Mouse (Mus musculus) midbrain, postnatal 0 days (tissue): ENCODE data around the gene Cd109. TPM values are rescaled to one million over a fixed set of nuclear protein-coding genes. Genes with fewer than 3 reads are reported as not detected.
A peak's percentile ranks its signal among the peaks of the same experiment; 100 is the strongest.

ENCODE experiments used
- ATAC-seq: fragments of 200-750 bp; cut with Nextera tagmentation; 2 replicates; pipeline ENCODE4 v1.8.0; 2017; ENCODE audit warnings: moderate number of reproducible peaks, mild to moderate bottlenecking, moderate TSS enrichment, moderate library complexity; ENCODE audit not compliant: low FRiP score
- DNase-seq: peaks from one replicate; pipeline ENCODE4 v3.0.0-alpha.2; 2015; ENCODE audit warnings: low spot score
- H3K27ac ChIP-seq: fragments of 300-500 bp; sonication (generic); 2 replicates; pipeline ENCODE4 v1.5.1; 2014; ENCODE audit warnings: low read depth, mild to moderate bottlenecking, low read length, mixed read lengths
- H3K27me3 ChIP-seq: fragments of 300-500 bp; sonication (generic); 2 replicates; pipeline ENCODE4 v1.6.1; 2014; ENCODE audit warnings: low read length, control low read depth, mixed read lengths; ENCODE audit not compliant: insufficient read depth
- H3K36me3 ChIP-seq: fragments of 300-500 bp; sonication (generic); 2 replicates; pipeline ENCODE4 v1.6.1; 2014; ENCODE audit warnings: low read length, control low read depth, mixed read lengths; ENCODE audit not compliant: insufficient read depth
- H3K4me1 ChIP-seq: fragments of 300-500 bp; sonication (generic); 2 replicates; pipeline ENCODE4 v1.6.1; 2014; ENCODE audit warnings: mild to moderate bottlenecking, control low read depth, antibody characterized with exemption, low read length, mixed read lengths; ENCODE audit not compliant: insufficient read depth
- H3K4me2 ChIP-seq: fragments of 300-500 bp; sonication (generic); 2 replicates; pipeline ENCODE4 v1.6.1; 2014; ENCODE audit warnings: low read depth, mild to moderate bottlenecking, low read length, mixed read lengths; ENCODE audit not compliant: poor library complexity, severe bottlenecking
- H3K4me3 ChIP-seq: fragments of 300-500 bp; sonication (generic); 2 replicates; pipeline ENCODE4 v1.5.1; 2014; ENCODE audit warnings: low read depth, mild to moderate bottlenecking, low read length, moderate library complexity
- H3K9ac ChIP-seq: fragments of 300-500 bp; sonication (generic); replicated peaks from 2 replicates; pipeline ENCODE4 v1.6.1; 2014; ENCODE audit warnings: mild to moderate bottlenecking, low read length, moderate library complexity, mixed read lengths; ENCODE audit not compliant: poor library complexity, severe bottlenecking
- H3K9me3 ChIP-seq: fragments of 300-500 bp; sonication (generic); 2 replicates; pipeline ENCODE4 v1.6.1; 2016; ENCODE audit warnings: low read length, control low read depth
- CTCF ChIP-seq: IDR thresholded peaks from 2 replicates; pipeline ENCODE4 v1.5.1; 2016; ENCODE audit warnings: antibody characterized with exemption, mild to moderate bottlenecking
- WGBS: fragments of 180-500 bp; shearing (Covaris S2); extraction: QIAGEN DNeasy Blood & Tissue Kit; methylation state at CpG from one replicate; pipeline ENCODE4 v1.1.7; 2014; 5-methylcytosine and 5-hydroxymethylcytosine counted together
- polyA plus RNA-seq: library from polyadenylated mRNA; unstranded; fragments of >200 nt; fragmentation: Nextera tagmentation; extraction: Ambion mirVana; gene quantifications from 2 replicates; pipeline ENCODE4 v1.2.1, GENCODE M21; 2015
- total RNA-seq: library from RNA; depleted of rRNA; stranded (reverse); fragments of >200 nt; gene quantifications from 2 replicates; pipeline ENCODE4 v1.2.3, GENCODE M21; 2014; rRNA removed

Cd109 gene
- total and polyA plus RNA-seq, 2 experiments from 2014 or later, result 1.1 to 4.2 TPM

DNA sequence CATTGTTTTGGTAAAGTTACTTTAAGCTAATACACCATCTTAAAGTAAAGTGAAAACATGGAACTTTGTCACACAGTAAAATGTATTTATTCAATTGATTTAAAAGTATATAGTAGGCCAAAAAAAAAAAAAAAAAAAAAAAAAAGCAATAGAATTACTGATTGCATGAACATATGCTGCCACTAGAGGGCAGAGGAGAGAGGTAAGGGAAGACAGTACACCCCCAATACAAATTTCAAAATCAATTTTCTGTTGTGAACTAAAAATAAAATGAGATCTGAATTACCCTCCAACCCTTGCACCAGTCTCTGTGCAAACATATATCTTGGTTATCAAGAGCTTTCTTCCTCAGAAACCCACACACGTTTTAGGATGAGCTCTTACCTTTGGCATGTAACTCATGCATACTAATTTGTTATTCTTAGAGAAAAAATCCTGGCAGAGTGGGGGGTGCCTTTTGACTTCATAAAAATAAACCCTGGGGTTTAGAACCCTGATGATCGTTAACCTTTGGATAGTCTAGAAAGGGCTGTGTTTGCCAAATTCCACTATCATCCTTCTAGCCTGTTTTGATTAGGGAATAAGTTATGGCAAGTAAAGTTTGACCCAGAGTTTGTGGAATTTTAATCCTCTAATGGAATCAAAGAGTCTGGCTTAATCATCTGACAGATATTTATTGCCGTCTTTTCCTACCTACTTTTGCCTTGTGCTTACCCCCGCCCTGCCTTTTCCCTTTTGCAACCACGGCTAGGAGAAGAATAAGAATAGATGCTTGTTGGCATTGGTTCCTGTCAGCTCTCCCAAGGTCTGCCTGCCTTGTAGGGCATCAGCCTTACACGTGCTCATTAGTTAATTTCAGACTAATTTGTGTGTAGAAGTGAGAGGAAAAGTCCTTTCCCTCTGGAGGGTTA lies 105.8 kb downstream of the Cd109 start:
- ATAC-seq, result no peak
- Histone ChIP-seq H3K4me2 (no peak overlapping the region), H3K4me3 (no peak overlapping the region), H3K36me3 (no peaks in the 10 kb centered on the region), H3K9ac (no peak overlapping the region), H3K9me3 (no peaks in the 10 kb centered on the region), H3K27me3 (no peaks in the 10 kb centered on the region), H3K4me1 (no peaks in the 10 kb centered on the region), H3K27ac (no peak overlapping the region)
- DNase-seq, result no peak
- 77% methylated on average over 6 of the region's 6 CpGs for WGBS
- TF ChIP-seq CTCF, result peak; percentile 50

DNA sequence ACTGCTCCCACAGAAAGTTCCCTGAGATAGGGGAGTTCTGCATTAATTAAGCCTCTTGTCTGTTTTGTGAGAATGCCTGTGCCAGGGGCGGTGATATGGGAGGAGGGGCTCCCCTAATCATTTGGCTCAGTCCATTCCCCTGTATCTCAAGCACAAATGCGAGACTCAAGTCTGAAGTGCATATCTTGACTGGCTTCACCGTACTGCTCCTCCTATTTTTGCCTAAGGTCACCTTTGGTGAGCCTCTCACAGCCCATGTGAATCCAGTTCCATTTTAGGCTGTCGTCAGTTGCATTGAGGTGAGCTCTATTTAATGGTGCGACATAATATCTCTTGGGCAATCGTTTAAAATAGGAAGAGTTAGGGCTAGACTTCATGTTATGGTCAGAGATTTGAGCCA lies 116.6 kb downstream of the Cd109 start:
- Histone ChIP-seq H3K27me3 (no peaks in the 10 kb centered on the region), H3K36me3 (no peaks in the 10 kb centered on the region)
- no peak for TF ChIP-seq CTCF

DNA sequence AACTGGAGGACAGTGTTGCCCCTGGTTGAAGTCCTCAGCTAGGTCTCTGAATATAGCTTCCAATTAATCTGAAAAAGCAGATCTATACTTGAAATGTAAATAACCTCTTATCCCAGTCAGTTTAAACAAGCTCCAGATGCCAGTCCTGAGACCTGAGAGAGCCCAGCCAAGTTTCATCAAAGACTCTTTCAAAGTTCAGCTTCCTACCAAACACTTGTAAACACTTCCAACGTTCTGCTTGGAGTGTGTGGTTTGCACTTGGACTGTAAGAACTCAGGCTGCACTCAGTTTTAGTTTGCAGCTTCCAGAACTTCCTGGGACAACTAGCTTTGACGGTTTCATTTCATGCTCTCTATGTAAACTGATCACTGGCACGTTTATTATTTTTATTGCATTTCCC lies 120.2 kb downstream of the Cd109 start:
- Histone ChIP-seq H3K4me1 (no peaks in the 10 kb centered on the region), H3K27me3 (no peaks in the 10 kb centered on the region), H3K4me2 (no peak overlapping the region), H3K4me3 (no peak overlapping the region), H3K9me3 (no peaks in the 10 kb centered on the region), H3K9ac (no peak overlapping the region), H3K36me3 (no peaks in the 10 kb centered on the region), H3K27ac (no peak overlapping the region)
- WGBS, result 77% methylated on average over 3 of the region's 3 CpGs
- DNase-seq (no peak), ATAC-seq (no peak)
- no peak for TF ChIP-seq CTCF

More for the DNA sequence above, 116.6 kb downstream of the Cd109 start:
- H3K9me3 ChIP-seq, result no peaks in the 10 kb centered on the region
- H3K9ac ChIP-seq, result no peak overlapping the region
- no peak overlapping the region for H3K4me2 ChIP-seq
- no peaks in the 10 kb centered on the region for H3K4me1 ChIP-seq
- DNase-seq (no peak), ATAC-seq (no peak)
- no peak overlapping the region for H3K27ac ChIP-seq
- 66% methylated on average over 6 of the region's 6 CpGs for WGBS
- no peak overlapping the region for H3K4me3 ChIP-seq

DNA sequence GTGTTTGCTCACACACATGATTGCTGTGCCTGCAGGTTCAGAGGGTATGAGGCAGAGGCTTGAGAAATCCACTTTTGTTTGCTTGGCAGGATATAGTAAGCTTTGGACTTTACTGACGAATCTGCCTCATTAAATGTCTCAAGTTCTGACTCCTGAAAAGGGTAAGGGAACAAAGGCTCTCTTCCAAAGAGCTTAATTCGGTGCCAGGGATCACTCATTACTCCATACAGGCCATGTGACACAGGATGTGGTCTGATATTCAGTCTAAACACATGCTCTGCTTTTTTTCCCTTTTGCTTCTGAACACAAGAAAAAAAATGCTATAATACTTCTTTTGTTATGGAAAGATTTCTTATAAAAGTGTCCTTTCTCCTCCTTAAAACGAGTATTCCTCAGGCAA lies 126.7 kb downstream of the Cd109 start:
- DNase-seq (no peak), ATAC-seq (no peak)
- Histone ChIP-seq H3K27ac (no peak overlapping the region), H3K4me2 (no peak overlapping the region), H3K4me1 (no peaks in the 10 kb centered on the region), H3K9ac (no peak overlapping the region), H3K9me3 (no peaks in the 10 kb centered on the region), H3K36me3 (no peaks in the 10 kb centered on the region), H3K27me3 (no peaks in the 10 kb centered on the region), H3K4me3 (no peak overlapping the region)
- 35% methylated on average over 3 of the region's 3 CpGs for WGBS
- TF ChIP-seq CTCF, result no peak

DNA sequence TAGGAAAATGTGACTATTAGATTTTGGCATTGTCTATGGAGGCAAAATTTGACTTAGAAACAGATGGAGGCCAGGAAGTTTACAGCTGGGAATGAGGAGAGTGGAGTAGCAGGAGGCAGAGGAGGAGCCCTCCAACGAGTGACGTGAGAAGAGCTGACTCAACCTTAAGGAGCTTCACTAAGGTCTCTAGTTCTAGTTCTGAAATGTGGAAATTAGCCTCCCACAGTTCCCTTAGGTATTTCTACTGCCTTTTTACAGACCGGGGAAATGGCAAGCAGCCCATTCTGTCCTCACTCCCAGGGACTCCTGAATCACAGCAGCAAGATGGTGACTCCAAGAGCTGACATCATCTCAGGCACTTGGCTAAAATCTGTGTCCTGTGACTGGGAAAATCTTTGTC lies 134.9 kb downstream of the Cd109 start:
- Histone ChIP-seq H3K27ac (no peak overlapping the region), H3K27me3 (no peaks in the 10 kb centered on the region), H3K4me3 (no peak overlapping the region), H3K9me3 (no peaks in the 10 kb centered on the region), H3K4me1 (no peaks in the 10 kb centered on the region), H3K9ac (no peak overlapping the region), H3K4me2 (no peak overlapping the region), H3K36me3 (no peaks in the 10 kb centered on the region)
- ATAC-seq (no peak), DNase-seq (no peak)
- no peak for TF ChIP-seq CTCF
- WGBS, result 83% methylated on average over 3 of the region's 3 CpGs

Other genes with a start within 250 kb of the Cd109 start
- gene Dppa5a, start 247.4 kb upstream of the Cd109 start, total RNA-seq, result 0.90 and 3.1 TPM in 2 replicates
- gene Dppa5a, start 247.4 kb upstream of the Cd109 start, polyA plus RNA-seq, result 9.5 TPM in 2 replicates
- gene Ooep, start 236.8 kb upstream of the Cd109 start, total RNA-seq, result 6.0 and 6.1 TPM in 2 replicates
- gene Ooep, start 236.8 kb upstream of the Cd109 start, polyA plus RNA-seq, result 5.0 and 5.3 TPM in 2 replicates
- gene Ddx43, start 219.8 kb upstream of the Cd109 start, total RNA-seq, result 0.28 TPM in 1 of 2 replicates, not detected in the other
- gene Ddx43, start 219.8 kb upstream of the Cd109 start, polyA plus RNA-seq, result 0.31 and 0.43 TPM in 2 replicates
- 0.55 and 0.71 TPM in 2 replicates for gene Cgas, start 172.3 kb upstream of the Cd109 start, total RNA-seq
- gene Cgas, start 172.3 kb upstream of the Cd109 start, polyA plus RNA-seq, result 0.56 and 0.74 TPM in 2 replicates
- gene Mto1, start 167.3 kb upstream of the Cd109 start, total RNA-seq, result 27.1 and 27.5 TPM in 2 replicates
- gene Mto1, start 167.3 kb upstream of the Cd109 start, polyA plus RNA-seq, result 18.5 and 18.7 TPM in 2 replicates
- gene Gm17324, start 166.8 kb upstream of the Cd109 start, total RNA-seq, result 0.47 and 5.4 TPM in 2 replicates
- gene Gm17324, start 166.8 kb upstream of the Cd109 start, polyA plus RNA-seq, result 3.7 and 4.1 TPM in 2 replicates
- gene Eef1a1, start 126.4 kb upstream of the Cd109 start, total RNA-seq, result 6,169 and 7,035 TPM in 2 replicates
- 2,410 and 2,461 TPM in 2 replicates for gene Eef1a1, start 126.4 kb upstream of the Cd109 start, polyA plus RNA-seq
- gene Slc17a5, start 27.5 kb upstream of the Cd109 start, total RNA-seq, result 14.7 and 15.1 TPM in 2 replicates
- gene Slc17a5, start 27.5 kb upstream of the Cd109 start, polyA plus RNA-seq, result 12.8 and 16.8 TPM in 2 replicates